Mouse (Mus musculus) olfactory bulb, adult 2 months (tissue): ENCODE measurements around the gene Klf13. TPM values are rescaled to one million over a fixed set of nuclear protein-coding genes. Genes with fewer than 3 reads are reported as not detected.

Experiments
- H3K27ac ChIP-seq: fragments of 200-500 bp; 2 replicates; pipeline ENCODE4 v1.5.1; 2012; ENCODE audit warnings: low read depth, low read length; ENCODE audit not compliant: insufficient read depth
- H3K4me1 ChIP-seq: fragments of 200-500 bp; 2 replicates; pipeline ENCODE4 v1.6.1; 2012; ENCODE audit warnings: low read length; ENCODE audit not compliant: control insufficient read depth, insufficient read depth
- H3K4me3 ChIP-seq: fragments of 200-500 bp; 2 replicates; pipeline ENCODE4 v1.5.1; 2012; ENCODE audit warnings: mild to moderate bottlenecking, low read depth, low read length, moderate library complexity; ENCODE audit not compliant: insufficient read depth
- CTCF ChIP-seq: fragments of 200-500 bp; IDR thresholded peaks from 2 replicates; pipeline ENCODE4 v1.5.1; 2012; ENCODE audit warnings: low read depth, mild to moderate bottlenecking, low read length, moderate library complexity; ENCODE audit not compliant: insufficient read depth
- POLR2A ChIP-seq: fragments of 200-500 bp; IDR thresholded peaks from 2 replicates; pipeline ENCODE4 v1.6.1; 2012; ENCODE audit warnings: mild to moderate bottlenecking, low read depth, low read length, moderate library complexity; ENCODE audit not compliant: insufficient read depth
- WGBS: fragments of 180-500 bp; shearing (Covaris S2); methylation state at CpG from one replicate; pipeline ENCODE4 v1.1.7; 2018; 5-methylcytosine and 5-hydroxymethylcytosine counted together
- polyA plus RNA-seq: library from polyadenylated mRNA; stranded (reverse); fragments of >200 nt; gene quantifications from 2 replicates; pipeline ENCODE4 v1.2.4, GENCODE M21; 2012; ENCODE audit warnings: low replicate concordance; ENCODE audit not compliant: missing spikeins, insufficient read depth, insufficient read length

Klf13 gene
- 47.4 and 143 TPM in 2 replicates for polyA plus RNA-seq

DNA sequence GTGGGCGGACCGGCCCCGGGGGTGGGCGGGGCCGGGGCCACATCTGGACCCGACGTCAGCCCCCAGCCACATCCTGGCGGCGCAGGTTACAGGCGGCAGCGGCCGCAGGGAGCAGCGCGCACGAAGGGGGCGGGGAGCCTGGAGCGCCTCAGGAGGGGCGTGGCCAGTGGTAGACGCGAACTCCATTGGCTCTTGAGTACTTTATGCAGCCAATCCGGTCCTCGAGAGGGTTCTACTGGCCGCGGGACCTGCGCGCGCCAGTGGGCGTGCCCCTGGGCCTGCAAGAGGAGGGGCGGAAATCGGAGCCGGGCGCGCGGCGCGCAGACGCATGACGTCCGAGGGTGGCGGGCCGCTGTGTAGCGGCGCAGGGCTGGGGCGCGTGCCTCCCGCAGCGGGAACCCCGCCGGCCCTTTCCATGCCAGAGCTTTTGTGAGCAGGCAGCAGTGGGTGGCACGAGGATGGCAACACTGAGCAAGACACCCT is at the start of gene Klf13:
Gene Klf13, minus strand, starts transcription at position 2 of the 483 bp plus-strand sequence.
- H3K27ac ChIP-seq: peak within 1 kb of the TSS; percentile 96
- peak within 1 kb of the TSS; percentile 91 for H3K4me3 ChIP-seq
- peak; percentile 96 for TF ChIP-seq POLR2A
- TF ChIP-seq CTCF: no peak
- H3K4me1 ChIP-seq: peaks cover 19% of the 10 kb centered on the region
- WGBS: under 1% methylated on average over 50 of the region's 50 CpGs

GRCm38 (mm10) chr7:63988391-63988790 is 49.7 kb upstream of the Klf13 start:
- WGBS: 91% methylated on average over 2 of the region's 2 CpGs

DNA sequence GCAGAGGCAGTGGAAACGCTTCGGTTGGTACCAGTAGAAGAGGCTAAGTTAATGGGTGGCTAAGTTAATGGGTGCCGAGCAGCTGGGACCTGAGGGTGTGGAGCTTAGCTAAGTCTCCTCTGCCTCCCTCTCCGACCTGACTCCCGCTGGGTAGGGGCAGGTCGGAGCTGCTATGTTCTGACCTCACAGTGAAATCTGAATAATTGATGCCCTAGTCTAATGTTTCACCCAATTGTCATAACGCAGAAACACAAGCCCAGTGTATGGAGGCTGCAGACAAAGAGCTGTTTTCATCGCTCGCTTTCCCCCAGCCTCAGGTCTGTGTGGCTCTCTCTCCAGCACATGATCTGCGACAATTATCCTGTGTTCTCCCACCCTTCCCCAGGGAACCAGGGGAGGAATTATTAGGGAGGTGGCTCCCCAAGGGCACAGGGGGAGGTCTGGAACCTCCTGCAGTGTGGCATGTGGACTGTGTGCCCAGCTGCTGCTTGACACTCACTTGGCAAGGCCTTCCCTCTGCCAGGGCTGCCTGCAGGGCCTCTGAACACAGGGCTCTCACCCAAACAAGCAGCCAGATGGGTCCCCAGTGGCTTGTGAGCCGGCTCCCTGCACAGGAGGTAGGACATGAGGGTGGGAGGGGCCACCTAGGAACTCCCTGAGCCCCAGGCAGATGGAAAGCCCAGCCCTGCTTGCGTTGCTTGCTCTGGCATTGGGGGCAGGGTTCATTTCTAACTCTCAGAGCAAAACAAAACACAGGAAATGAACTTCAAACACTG is 47.9 kb upstream of the Klf13 start:
- WGBS: 24% methylated on average over 12 of the region's 12 CpGs
- Histone ChIP-seq H3K4me1 (peaks cover 16% of the 10 kb centered on the region), H3K4me3 (no peak overlapping the region), H3K27ac (peak overlapping the region; percentile 79)
- no peak for TF ChIP-seq CTCF

More at GRCm38 (mm10) chr7:63988391-63988790, 49.7 kb upstream of the Klf13 start:
- Histone ChIP-seq H3K27ac (no peak overlapping the region), H3K4me3 (no peak overlapping the region), H3K4me1 (peaks cover 17% of the 10 kb centered on the region)
- TF ChIP-seq POLR2A (no peak), CTCF (no peak)

DNA sequence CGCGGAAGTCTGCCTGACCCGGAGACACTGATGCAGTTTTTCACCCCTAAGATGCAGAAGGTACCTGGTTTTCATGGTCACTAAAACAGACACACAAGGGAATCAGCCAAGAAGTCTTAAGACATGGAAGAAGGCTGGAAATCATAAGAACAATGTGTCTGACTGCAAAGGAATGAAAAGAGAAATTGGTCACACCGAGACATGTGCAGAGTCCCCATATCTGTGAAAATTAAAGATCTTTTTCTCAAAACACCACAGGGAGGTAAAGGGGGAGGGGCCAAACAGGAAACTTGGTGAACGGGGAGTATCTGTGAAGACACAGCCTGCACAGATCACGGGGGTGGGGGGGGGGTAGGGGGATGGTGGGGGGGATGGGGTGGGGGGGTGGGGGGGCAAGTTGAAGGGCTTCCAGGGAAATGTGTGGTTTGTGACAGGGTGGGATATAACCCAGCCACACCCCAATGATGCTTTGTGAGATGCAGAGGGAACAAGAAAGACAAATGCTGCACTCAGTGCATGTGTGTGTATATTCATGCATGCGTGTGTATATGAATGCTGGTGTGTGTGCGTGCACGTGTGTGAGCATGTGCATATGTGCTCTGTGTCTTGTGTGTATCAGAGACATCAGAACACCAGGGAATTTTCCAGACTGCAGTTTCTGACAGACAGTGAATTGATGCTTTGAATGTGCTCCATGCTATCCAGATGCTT is 47.1 kb upstream of the Klf13 start:
- peaks cover 13% of the 10 kb centered on the region for H3K4me1 ChIP-seq
- WGBS: 65% methylated on average over 9 of the region's 9 CpGs
- no peak overlapping the region for H3K4me3 ChIP-seq
- peak overlapping the region; percentile 79 for H3K27ac ChIP-seq
- TF ChIP-seq POLR2A (no peak), CTCF (no peak)

DNA sequence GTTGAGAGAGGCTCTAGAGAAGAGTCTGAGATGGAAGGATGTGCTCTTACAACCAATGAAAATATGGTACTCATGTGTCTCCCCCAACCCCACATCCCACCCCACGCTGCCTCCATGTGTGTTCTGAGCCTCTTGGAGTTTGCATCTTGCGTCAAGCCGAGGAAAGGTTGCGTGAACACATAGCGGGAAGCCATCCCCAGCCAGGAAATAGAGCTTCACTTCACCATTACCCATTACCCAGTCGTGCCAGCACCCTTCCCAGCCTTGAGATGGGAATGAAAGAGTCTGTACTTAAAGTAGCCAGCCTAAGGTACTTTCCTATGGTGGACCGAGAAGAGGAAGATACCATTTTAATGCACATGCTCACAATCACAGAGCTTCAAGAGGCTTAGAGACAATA is 46.6 kb upstream of the Klf13 start:
- Histone ChIP-seq H3K4me1 (peaks cover 13% of the 10 kb centered on the region), H3K4me3 (no peak overlapping the region), H3K27ac (no peak overlapping the region)
- WGBS: 90% methylated on average over 7 of the region's 7 CpGs
- no peak for TF ChIP-seq POLR2A
- TF ChIP-seq CTCF: no peak

- Histone ChIP-seq H3K4me3 (no peak overlapping the region), H3K4me1 (peaks cover 13% of the 10 kb centered on the region), H3K27ac (no peak overlapping the region)
- no peak for TF ChIP-seq CTCF
- TF ChIP-seq POLR2A: no peak
- WGBS: 85% methylated on average over 2 of the region's 2 CpGs
These were observed 45.6 kb upstream of the Klf13 start for GRCm38 (mm10) chr7:63984329-63984728.

DNA sequence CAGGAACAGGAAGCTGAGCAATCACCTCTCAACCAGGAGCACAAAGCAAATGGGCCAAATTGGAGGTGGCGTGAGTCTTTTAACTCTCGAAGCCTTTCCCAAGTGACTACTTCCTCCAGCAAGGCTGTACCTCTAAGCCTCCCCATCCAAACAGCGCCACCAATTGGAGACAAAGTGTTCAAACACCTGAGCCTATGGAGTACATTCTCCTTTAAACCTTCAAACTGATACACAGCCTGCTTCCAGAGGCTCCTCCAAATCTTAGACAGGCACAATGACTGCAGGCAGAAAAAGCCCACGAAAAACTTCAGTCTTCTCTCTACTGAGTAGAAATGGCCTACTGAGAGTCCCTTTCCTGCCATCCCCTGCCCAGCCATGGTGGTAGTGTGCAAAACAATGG is 38.9 kb upstream of the Klf13 start:
- Histone ChIP-seq H3K27ac (no peak overlapping the region), H3K4me1 (no peaks in the 10 kb centered on the region), H3K4me3 (no peak overlapping the region)
- no peak for TF ChIP-seq POLR2A
- TF ChIP-seq CTCF: no peak
- WGBS: 90% methylated on average over 4 of the region's 4 CpGs

DNA sequence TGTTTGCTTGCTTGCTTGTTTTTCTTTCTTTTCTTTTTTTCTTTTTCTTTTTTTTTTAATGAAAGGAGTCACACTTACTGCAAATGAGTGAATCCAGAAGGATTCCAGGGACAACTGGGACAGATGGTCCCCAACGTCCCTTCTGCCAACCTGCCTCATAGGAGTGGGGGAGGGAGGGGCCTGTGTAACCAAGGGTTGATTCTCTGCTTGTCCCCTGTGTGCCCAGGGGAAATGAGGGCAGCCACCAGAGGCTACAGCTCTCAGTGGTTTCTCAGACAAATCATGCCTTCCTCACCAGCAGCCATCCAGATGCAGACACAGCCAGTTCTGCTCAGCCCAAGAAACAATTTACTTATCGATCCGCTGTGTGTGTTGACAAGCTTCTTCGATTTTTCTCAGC is 32.3 kb upstream of the Klf13 start:
- WGBS: 75% methylated on average over 4 of the region's 4 CpGs

DNA sequence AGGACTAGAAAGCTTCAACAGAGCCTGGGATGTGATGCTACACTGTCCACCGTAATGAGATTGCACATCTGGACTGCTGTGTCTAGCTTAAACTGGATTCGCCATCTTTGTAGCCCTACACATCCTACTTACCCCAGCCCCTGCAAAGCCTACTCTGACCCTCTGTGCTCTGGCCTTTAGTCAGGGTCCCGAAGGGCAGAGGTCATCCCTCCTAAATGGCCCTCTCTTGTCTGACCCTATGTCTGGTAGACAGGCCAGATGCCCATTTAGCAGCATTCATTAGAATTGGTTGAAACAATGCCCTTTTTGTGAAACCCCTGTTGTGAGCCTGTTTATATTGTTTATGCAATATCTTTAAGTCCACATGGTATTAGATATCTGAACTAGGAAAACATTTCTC is 31.2 kb upstream of the Klf13 start:
- H3K4me3 ChIP-seq: no peak overlapping the region
- H3K27ac ChIP-seq: no peak overlapping the region
- 83% methylated on average over 3 of the region's 3 CpGs for WGBS
- no peaks in the 10 kb centered on the region for H3K4me1 ChIP-seq
- no peak for TF ChIP-seq POLR2A
- TF ChIP-seq CTCF: no peak

More for the DNA sequence above, 32.3 kb upstream of the Klf13 start:
- Histone ChIP-seq H3K27ac (no peak overlapping the region), H3K4me1 (no peaks in the 10 kb centered on the region), H3K4me3 (no peak overlapping the region)
- TF ChIP-seq POLR2A (no peak), CTCF (no peak)
